Mouse (Mus musculus) left cerebral cortex, postnatal 36 days (tissue): ENCODE measurements around the gene Rere. TPM values are rescaled to one million over a fixed set of nuclear protein-coding genes. Genes with fewer than 3 reads are reported as not detected.

Experiments
- DNase-seq, 2 experiments: peaks; one replicate each; pipeline ENCODE4 v3.0.0; 2021 to 2022; ENCODE audit warnings: low spot score in 2 of 2, mixed read lengths in 1 of 2
- intact Hi-C: fragments of 180-260 bp; cut with DNase I; formaldehyde crosslinking; loops from one replicate; pipeline ENCODE4 v1.15.1; 2025
- total RNA-seq, 2 experiments: library from RNA; stranded (reverse); gene quantifications; 2 replicates each; pipeline ENCODE4 v1.2.3; 2021

The Rere gene
- total RNA-seq, 2 experiments from 2014 or later = 86.7 to 131 TPM

- DNase-seq = no peak
- intact Hi-C loops = no loop called here
These were observed 168.7 kb downstream of the Rere start for GRCm38 (mm10) chr4:150450081-150450691.

DNA sequence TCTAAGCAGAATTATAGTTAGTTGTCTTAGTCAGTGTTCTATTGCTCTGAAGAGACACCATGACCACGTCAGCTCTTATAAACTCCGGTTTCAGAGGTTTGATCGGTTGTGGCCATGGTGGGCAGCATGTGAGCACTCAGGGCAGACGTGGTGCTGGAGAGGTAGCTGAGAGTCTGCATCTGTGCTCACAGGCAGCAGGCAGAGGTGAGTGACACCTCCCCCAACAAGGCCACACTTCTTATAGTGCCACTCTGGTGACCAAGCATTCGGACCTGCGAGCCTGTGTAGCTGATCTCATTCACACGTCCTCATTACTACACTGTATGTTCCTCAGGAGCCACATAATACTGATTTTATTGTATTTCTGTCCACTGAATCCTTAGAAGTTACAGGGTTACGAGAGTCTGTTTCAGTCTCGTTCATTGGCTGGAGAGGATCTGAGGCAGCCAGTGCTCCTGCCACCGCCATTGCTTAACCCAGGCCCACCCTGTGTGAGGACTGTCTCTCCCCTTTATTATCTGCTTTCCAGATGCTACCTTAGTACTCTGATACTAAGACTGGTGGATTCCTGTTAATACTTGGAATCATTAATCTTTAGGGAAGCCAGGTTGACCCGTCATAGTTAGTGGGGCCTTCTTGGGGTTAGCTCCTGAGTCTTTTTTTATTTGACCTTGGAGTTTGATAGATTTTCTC lies 170.9 kb downstream of the Rere start:
- intact Hi-C loops = no loop called here
- DNase-seq = no peak

GRCm38 (mm10) chr4:150454571-150455306 lies 173.3 kb downstream of the Rere start:
- intact Hi-C loops = no loop called here
- no peak for DNase-seq

DNA sequence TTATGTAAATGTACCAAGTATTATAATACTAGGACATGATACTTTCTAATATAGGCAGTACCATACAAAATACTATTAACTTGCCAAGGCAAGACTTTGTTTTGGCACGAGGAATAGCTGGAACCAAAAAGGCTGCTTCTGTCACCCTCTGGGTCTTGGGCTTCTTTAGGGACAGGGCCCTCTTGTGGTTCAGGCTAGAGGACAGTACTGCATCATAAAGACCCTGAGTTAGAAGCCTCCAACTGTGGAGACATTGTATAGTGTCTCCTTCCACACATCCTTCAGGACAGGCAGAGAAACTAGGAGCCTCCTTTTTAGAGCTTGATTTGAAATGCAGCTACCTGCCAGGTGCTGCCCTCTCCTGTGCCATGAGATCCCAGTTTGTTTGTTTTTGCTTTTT lies 174.3 kb downstream of the Rere start:
- no peak for DNase-seq
- intact Hi-C loops = no loop called here

- intact Hi-C loops = no loop called here
These were observed 175.0 kb downstream of the Rere start for GRCm38 (mm10) chr4:150456452-150456851.

DNA sequence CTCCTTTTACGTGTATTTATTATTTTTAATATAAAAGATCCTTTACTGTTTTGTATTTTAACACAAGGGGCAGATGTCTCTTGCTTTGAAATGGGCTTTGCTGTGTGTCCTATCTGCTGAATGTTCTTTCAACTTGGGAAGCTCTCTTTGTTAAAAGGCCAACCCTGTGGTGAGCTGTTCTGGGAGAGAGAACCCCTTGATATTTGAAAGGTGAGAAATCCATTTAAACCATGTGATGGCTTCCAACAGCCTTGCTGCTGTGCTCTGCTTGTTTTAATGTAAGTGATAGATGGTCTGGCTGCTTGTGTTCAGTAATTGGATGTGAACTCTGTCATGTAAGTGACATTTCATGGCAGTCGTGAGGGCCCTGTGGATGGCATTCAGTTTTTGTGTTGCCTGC lies 175.4 kb downstream of the Rere start:
- intact Hi-C loops = no loop called here
- DNase-seq = no peak

More at GRCm38 (mm10) chr4:150456452-150456851, 175.0 kb downstream of the Rere start:
- no peak for DNase-seq

DNA sequence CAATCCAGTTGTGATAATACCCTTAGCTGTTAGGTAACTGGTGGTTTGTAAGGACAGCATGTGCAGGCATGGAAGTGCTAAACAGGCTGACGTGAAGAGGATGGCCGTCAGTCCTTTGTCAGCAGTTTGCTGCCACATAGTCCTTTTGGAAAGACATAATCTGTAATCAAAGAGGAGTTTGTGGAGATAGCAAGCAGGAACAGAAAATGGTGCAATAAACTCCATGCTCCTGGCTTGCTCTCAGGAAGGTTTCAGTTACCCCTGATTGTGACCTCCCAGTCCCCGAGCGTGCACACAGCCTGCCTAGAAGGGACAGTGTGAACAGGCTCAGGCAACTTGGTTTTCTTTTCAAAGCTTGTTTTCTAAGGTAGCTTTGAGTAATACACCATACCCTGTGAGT lies 175.9 kb downstream of the Rere start:
- no peak for DNase-seq
- intact Hi-C loops = no loop called here

- intact Hi-C loops = no loop called here
- no peak for DNase-seq
These were observed 176.3 kb downstream of the Rere start for GRCm38 (mm10) chr4:150457771-150458170.

- no peak for DNase-seq
- intact Hi-C loops = no loop called here
These were observed 177.8 kb downstream of the Rere start for GRCm38 (mm10) chr4:150459022-150459794.

- intact Hi-C loops = loop anchor here (5.0 kb wide), 2 partner anchors 88 to 178 kb away; partner anchors contain the start of gene Rere
- no peak for DNase-seq
These were observed 179.0 kb downstream of the Rere start for GRCm38 (mm10) chr4:150460451-150460850.

DNA sequence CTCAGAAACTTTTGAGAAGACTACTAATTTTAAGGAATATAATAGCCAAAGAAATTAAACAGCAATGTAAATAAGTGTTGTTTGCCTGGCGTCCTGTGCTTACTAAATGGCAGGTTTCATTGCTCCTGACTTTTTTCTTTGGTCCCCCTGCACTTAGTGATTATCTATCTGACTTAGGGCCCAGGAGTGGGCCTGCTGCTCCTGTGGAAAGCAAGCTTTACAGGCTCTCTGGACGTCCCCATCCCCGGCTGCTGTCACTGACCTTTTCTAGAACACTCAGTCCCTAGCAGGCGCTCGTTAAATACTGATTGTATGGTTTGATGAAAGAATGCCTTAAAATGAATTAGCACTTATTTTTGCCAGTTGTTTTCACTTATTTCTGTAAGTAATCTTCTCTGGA lies 179.6 kb downstream of the Rere start:
- intact Hi-C loops = loop anchor here (5.0 kb wide), 2 partner anchors 89 to 179 kb away; partner anchors contain the start of gene Rere
- no peak for DNase-seq

- no peak for DNase-seq
- intact Hi-C loops = loop anchor here (5.0 kb wide), 2 partner anchors 89 to 179 kb away; partner anchors contain the start of gene Rere
These were observed 180.2 kb downstream of the Rere start for GRCm38 (mm10) chr4:150461427-150462189.

DNA sequence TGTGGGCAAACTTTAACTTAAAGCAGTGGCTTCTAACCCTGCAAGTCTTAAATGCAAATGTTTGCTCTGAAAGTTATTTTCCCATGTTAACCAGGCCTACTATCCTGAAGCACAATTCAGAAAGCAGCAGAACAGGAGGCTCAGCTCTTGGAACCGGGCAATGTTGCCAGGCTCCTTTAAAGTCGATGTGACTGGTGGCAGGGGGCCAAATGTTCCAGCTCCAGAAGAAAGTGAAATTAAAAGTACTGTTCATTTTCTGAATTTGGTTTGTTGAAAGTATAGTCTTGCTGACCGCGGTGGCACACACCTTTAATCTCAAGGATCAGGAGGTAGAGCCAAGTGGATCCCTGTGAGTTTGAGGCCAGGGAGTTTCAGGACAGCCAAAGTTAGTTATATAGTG lies 180.9 kb downstream of the Rere start:
- peak; percentile 39 to 54 for DNase-seq
- intact Hi-C loops = loop anchor here (5.0 kb wide), 2 partner anchors 90 to 180 kb away; partner anchors contain the start of gene Rere

- intact Hi-C loops = loop anchor here (2.0 kb wide), 2 partner anchors 119 to 209 kb away; no protein-coding TSS in a partner anchor
- DNase-seq = peak; percentile 54 to 57
These were observed 184.3 kb downstream of the Rere start for GRCm38 (mm10) chr4:150465759-150466158.

- intact Hi-C loops = no loop called here
- no peak for DNase-seq
These were observed 187.8 kb downstream of the Rere start for GRCm38 (mm10) chr4:150469274-150469673.

DNA sequence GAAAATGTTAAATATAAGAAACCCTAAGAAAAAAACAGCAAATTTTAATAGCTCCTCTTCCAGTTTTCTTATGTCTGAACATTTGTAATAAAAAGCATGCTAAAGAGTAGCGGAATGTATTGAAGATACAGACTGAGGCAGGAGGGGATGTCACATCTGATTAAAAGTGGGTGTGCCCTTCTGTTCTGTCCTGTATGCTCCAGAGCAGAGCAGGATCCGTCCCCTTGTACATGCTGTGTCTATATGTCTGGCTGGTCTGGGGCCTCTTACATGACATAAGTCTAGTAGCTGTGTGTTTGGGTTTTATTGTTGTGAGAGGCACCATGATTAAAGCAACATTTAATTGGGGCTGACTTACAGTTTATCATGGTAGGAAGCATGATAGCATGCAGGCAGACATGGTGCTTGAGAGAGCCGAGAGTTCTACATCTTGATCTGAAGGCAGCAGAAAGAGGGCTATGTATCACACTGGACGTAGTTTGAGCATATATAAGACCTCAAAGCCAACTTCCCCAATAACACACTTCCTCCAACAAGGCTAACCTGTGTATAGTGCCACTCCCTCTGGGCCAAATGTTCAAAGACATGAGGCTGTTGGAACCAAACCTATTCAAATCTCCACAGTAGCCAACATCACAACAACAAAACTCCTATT lies 189.4 kb downstream of the Rere start:
- intact Hi-C loops = no loop called here
- DNase-seq = no peak

- intact Hi-C loops = no loop called here
- DNase-seq = no peak
These were observed 191.4 kb downstream of the Rere start for GRCm38 (mm10) chr4:150472751-150473436.
